Mouse (Mus musculus): Measurements from ENCODE around the gene Ostc. TPM values are rescaled to one million over a fixed set of nuclear protein-coding genes. Genes with fewer than 3 reads are reported as not detected.

The Ostc gene
- total and polyA plus RNA-seq, 2 experiments = 42.9 to 135 TPM

GRCm38 (mm10) chr3:130687051-130687450, 22.2 kb downstream of the Ostc start:
- Histone ChIP-seq H3K27ac (replicated peaks; ENCODE audit: insufficient read depth, low read depth, low read length) (peak overlapping the region; percentile 72), H3K79me2 (ENCODE audit: control insufficient read depth, insufficient read depth, low read length) (no peaks in the 10 kb centered on the region), H3K4me1 (ENCODE audit: control insufficient read depth, insufficient read depth, low read length) (peaks cover 35% of the 10 kb centered on the region), H3K36me3 (ENCODE audit: control insufficient read depth, insufficient read depth, low read length) (no peaks in the 10 kb centered on the region), H3K9ac (ENCODE audit: low read depth, low read length) (no peak overlapping the region), H3K27me3 (ENCODE audit: control insufficient read depth, insufficient read depth, low read length) (no peaks in the 10 kb centered on the region), H3K4me3 (ENCODE audit: insufficient read depth, low read depth, low read length) (no peak overlapping the region)
- WGBS = 24% methylated on average over 1 of the region's 1 CpGs
- TF ChIP-seq CTCF (IDR thresholded peaks at IDR 0.05; ENCODE audit: low read depth, low read length) (no peak), POLR2A (IDR thresholded peaks at IDR 0.05; ENCODE audit: extremely low read depth, insufficient read depth, low read length) (no peak)
- DNase-seq (ENCODE audit: extremely low read depth, low read depth, low spot score) = peak; percentile 81

DNA sequence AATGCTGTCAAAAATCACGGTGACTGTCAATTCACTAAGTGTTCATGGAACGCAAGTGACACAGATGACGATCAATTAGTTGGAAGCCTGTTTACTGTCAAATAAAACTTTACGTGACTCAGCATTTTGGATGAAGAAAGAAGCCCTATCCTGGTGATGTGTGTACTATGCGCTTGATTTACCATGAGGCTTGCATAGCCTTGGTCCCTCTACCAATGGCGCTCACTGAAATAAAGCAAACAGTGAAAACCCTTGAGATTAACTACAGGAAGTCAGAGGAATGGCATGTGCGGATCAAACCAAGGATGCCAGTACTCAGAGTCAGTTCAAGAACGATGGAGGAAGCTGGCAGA, 24.3 kb downstream of the Ostc start:
- H3K27ac ChIP-seq (replicated peaks; ENCODE audit: insufficient read depth, low read depth, low read length) = peak overlapping the region; percentile 92

GRCm38 (mm10) chr3:130684276-130685013, 24.8 kb downstream of the Ostc start:
- DNase-seq (ENCODE audit: extremely low read depth, low read depth, low spot score) = peak; percentile 99
- Histone ChIP-seq H3K9ac (ENCODE audit: low read depth, low read length) (peak overlapping the region; percentile 34), H3K4me1 (ENCODE audit: control insufficient read depth, insufficient read depth, low read length) (peaks cover 41% of the 10 kb centered on the region), H3K79me2 (ENCODE audit: control insufficient read depth, insufficient read depth, low read length) (no peaks in the 10 kb centered on the region), H3K4me3 (ENCODE audit: insufficient read depth, low read depth, low read length) (no peak overlapping the region), H3K36me3 (ENCODE audit: control insufficient read depth, insufficient read depth, low read length) (no peaks in the 10 kb centered on the region), H3K27me3 (ENCODE audit: control insufficient read depth, insufficient read depth, low read length) (no peaks in the 10 kb centered on the region), H3K27ac (replicated peaks; ENCODE audit: insufficient read depth, low read depth, low read length) (peak overlapping the region; percentile 94)
- no peak for TF ChIP-seq CTCF (IDR thresholded peaks at IDR 0.05; ENCODE audit: low read depth, low read length)
- TF ChIP-seq POLR2A (IDR thresholded peaks at IDR 0.05; ENCODE audit: extremely low read depth, insufficient read depth, low read length) = no peak
- 41% methylated on average over 9 of the region's 9 CpGs for WGBS

More for the DNA sequence above, 24.3 kb downstream of the Ostc start:
- H3K4me3 ChIP-seq (ENCODE audit: insufficient read depth, low read depth, low read length) = no peak overlapping the region
- H3K36me3 ChIP-seq (ENCODE audit: control insufficient read depth, insufficient read depth, low read length) = no peaks in the 10 kb centered on the region
- 30% methylated on average over 8 of the region's 8 CpGs for WGBS
- H3K27me3 ChIP-seq (ENCODE audit: control insufficient read depth, insufficient read depth, low read length) = no peaks in the 10 kb centered on the region
- peaks cover 42% of the 10 kb centered on the region for H3K4me1 ChIP-seq (ENCODE audit: control insufficient read depth, insufficient read depth, low read length)
- no peak for DNase-seq (ENCODE audit: extremely low read depth, low read depth, low spot score)
- no peaks in the 10 kb centered on the region for H3K79me2 ChIP-seq (ENCODE audit: control insufficient read depth, insufficient read depth, low read length)
- H3K9ac ChIP-seq (ENCODE audit: low read depth, low read length) = no peak overlapping the region
- TF ChIP-seq CTCF (IDR thresholded peaks at IDR 0.05; ENCODE audit: low read depth, low read length) (no peak), POLR2A (IDR thresholded peaks at IDR 0.05; ENCODE audit: extremely low read depth, insufficient read depth, low read length) (no peak)

GRCm38 (mm10) chr3:130683836-130684235, 25.4 kb downstream of the Ostc start:
- Histone ChIP-seq H3K79me2 (ENCODE audit: control insufficient read depth, insufficient read depth, low read length) (no peaks in the 10 kb centered on the region), H3K4me3 (ENCODE audit: insufficient read depth, low read depth, low read length) (no peak overlapping the region), H3K4me1 (ENCODE audit: control insufficient read depth, insufficient read depth, low read length) (peaks cover 40% of the 10 kb centered on the region), H3K27me3 (ENCODE audit: control insufficient read depth, insufficient read depth, low read length) (no peaks in the 10 kb centered on the region), H3K9ac (ENCODE audit: low read depth, low read length) (peak overlapping the region; percentile 34), H3K36me3 (ENCODE audit: control insufficient read depth, insufficient read depth, low read length) (no peaks in the 10 kb centered on the region), H3K27ac (replicated peaks; ENCODE audit: insufficient read depth, low read depth, low read length) (peak overlapping the region; percentile 94)
- no peak for TF ChIP-seq POLR2A (IDR thresholded peaks at IDR 0.05; ENCODE audit: extremely low read depth, insufficient read depth, low read length)
- TF ChIP-seq CTCF (IDR thresholded peaks at IDR 0.05; ENCODE audit: low read depth, low read length) = no peak
- 43% methylated on average over 8 of the region's 8 CpGs for WGBS
- peak; percentile 67 for DNase-seq (ENCODE audit: extremely low read depth, low read depth, low spot score)

DNA sequence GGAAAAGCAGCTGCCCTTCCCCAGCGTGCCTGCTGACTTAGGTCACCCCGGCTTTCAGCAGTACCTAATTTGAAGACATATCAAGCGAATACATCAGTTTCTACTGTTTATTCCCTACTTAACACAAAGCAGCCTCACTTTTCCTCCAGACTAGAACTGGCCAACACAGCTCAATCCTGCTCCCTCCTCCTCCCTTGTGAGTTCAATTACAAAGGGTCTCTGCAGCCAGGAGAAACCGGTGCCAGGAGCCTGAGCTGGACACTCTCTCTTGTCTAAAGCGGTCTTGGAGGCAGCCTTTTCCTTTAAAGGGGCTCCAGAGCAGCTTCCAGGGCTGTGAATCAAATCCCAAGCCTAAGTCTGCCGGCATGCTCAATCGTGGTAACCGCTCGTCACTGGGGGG, 27.1 kb downstream of the Ostc start:
- Histone ChIP-seq H3K4me1 (ENCODE audit: control insufficient read depth, insufficient read depth, low read length) (peaks cover 37% of the 10 kb centered on the region), H3K9ac (ENCODE audit: low read depth, low read length) (no peak overlapping the region), H3K27me3 (ENCODE audit: control insufficient read depth, insufficient read depth, low read length) (no peaks in the 10 kb centered on the region), H3K36me3 (ENCODE audit: control insufficient read depth, insufficient read depth, low read length) (no peaks in the 10 kb centered on the region), H3K4me3 (ENCODE audit: insufficient read depth, low read depth, low read length) (no peak overlapping the region), H3K79me2 (ENCODE audit: control insufficient read depth, insufficient read depth, low read length) (no peaks in the 10 kb centered on the region), H3K27ac (replicated peaks; ENCODE audit: insufficient read depth, low read depth, low read length) (peak overlapping the region; percentile 70; the same call in 1 of the 2 replicates)
- no peak for TF ChIP-seq POLR2A (IDR thresholded peaks at IDR 0.05; ENCODE audit: extremely low read depth, insufficient read depth, low read length)
- no peak for TF ChIP-seq CTCF (IDR thresholded peaks at IDR 0.05; ENCODE audit: low read depth, low read length)
- 93% methylated on average over 9 of the region's 9 CpGs for WGBS
- no peak for DNase-seq (ENCODE audit: extremely low read depth, low read depth, low spot score)

DNA sequence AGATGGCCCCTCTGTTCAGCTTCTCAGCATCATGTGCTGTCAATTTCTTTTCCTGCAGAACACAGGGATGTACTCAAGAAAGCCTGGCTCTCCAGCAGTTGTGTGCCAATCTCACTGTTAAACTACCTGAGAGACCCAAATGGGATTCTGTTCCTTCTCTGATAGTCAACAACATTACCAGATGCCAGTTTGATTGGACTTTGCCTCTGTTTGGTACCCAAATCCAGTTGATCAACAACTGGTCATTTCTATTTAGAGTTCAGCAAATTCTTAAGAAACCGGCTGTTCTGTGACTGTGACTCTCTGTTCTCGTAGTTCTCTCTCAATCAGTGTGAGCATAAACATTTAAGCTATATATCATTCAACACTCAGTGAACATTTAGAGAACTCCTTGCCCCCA, 28.0 kb downstream of the Ostc start:
- WGBS = 26% methylated on average over 2 of the region's 2 CpGs

More for the DNA sequence above, 28.0 kb downstream of the Ostc start:
- peak; percentile 82 for DNase-seq (ENCODE audit: extremely low read depth, low read depth, low spot score)
- peaks cover 37% of the 10 kb centered on the region for H3K4me1 ChIP-seq (ENCODE audit: control insufficient read depth, insufficient read depth, low read length)
- TF ChIP-seq POLR2A (IDR thresholded peaks at IDR 0.05; ENCODE audit: extremely low read depth, insufficient read depth, low read length) = no peak
- TF ChIP-seq CTCF (IDR thresholded peaks at IDR 0.05; ENCODE audit: low read depth, low read length) = no peak
- 0 out of 2 replicates have a peak overlapping the region, but pooled peaks have one; percentile 21 for H3K9ac ChIP-seq (ENCODE audit: low read depth, low read length)
- peak overlapping the region; percentile 85 for H3K27ac ChIP-seq (replicated peaks; ENCODE audit: insufficient read depth, low read depth, low read length)
- H3K4me3 ChIP-seq (ENCODE audit: insufficient read depth, low read depth, low read length) = no peak overlapping the region
- no peaks in the 10 kb centered on the region for H3K27me3 ChIP-seq (ENCODE audit: control insufficient read depth, insufficient read depth, low read length)
- H3K36me3 ChIP-seq (ENCODE audit: control insufficient read depth, insufficient read depth, low read length) = no peaks in the 10 kb centered on the region
- H3K79me2 ChIP-seq (ENCODE audit: control insufficient read depth, insufficient read depth, low read length) = no peaks in the 10 kb centered on the region

Data from liver, adult 2 months (tissue).